Mouse (Mus musculus) cerebellum, postnatal 4 days (tissue): ENCODE results near the gene Gm20388.
A peak's percentile ranks its signal among the peaks of the same experiment; 100 is the strongest.
"Not testable (repeated sequence)": the region's sequence is repeated elsewhere in the genome, so short reads cannot be mapped to it uniquely, and the experiment has no call there.

ENCODE experiments used
- DNase-seq, 2 experiments: peaks; one replicate each; pipeline ENCODE4 v3.0.0; 2022; ENCODE audit warnings: low spot score in 2 of 2, mixed read lengths in 1 of 2

The Gm20388 gene

DNA sequence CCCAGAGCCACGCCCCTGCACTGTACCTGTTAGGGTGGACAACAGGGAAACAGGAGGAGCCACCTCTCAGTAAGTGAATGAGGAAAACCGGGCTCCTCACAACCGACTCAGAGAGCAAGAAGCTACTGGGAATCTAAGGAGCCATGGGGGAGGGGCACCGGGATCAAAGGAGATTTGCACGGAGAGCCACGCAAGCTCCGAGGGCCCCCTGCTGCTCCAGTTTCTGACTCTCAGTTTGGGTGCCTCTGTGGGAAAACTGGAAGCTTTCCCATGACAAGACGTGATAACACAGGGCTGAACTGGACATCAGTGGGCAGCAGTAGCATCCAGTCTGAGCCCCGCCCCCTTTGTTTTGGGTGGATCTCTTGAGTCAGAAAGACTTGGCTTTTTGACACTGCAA is 1489.9 kb downstream of the Gm20388 start:
- DNase-seq: no peak

DNA sequence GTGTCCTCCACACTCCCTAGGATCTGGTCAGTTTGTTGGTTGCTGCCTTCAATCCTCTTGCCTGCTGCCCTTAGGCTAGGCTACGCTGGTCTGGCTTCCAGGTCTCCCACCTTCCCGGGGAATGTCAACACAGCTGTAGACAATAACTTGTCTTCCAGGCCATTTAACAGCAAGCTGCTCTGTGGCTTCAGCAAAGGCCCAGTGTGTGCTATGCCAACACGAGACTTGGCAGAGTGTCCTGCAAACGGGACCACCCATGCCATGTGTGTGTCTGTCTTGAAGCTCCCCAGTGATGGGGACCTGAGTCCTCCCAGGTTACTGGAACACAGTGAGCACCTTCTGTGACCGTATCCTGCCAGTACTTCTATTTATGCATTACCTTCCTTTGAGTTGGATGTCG is 1493.2 kb downstream of the Gm20388 start:
- peak in 1 of 2 experiments; percentile 19 for DNase-seq

DNA sequence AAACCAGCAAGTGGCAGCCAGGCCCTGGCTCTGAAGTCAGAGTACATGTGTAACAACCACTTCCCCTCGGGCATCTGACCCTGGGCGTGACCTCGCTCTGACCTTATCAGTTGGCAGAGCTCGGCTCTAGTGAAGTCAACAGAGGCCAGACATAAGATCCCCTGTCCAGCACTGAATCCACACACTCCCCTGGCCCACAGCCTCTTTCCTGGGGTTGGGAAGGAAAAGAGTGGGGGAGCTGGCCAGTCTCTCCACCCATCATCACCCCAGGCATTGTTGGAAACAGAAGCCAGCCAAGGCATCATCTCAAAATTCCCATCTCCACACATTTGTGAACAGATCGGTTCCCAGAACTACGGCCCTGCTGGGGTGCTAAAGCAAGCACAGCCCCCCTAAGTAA is 1507.4 kb downstream of the Gm20388 start:
- DNase-seq: no peak

DNA sequence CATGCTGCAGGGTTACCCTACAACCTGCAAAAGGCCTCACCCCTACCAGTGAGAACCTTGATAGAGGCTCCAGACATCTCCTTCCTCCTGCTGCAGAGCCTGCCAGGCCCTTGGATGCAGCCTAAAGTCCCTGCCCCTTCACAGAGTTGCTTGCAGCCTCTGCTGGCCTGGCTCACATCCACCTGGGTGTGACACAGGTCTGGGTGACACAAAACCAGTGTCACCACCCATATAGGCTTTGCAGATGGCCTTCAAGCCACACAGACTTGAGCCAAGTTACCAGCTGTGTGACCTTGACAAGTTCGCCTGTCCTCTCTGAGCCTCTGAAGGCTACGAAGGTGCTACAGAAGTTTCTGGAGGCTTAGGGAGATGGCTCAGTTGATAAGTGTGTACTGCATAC is 1508.9 kb downstream of the Gm20388 start:
- no peak for DNase-seq

DNA sequence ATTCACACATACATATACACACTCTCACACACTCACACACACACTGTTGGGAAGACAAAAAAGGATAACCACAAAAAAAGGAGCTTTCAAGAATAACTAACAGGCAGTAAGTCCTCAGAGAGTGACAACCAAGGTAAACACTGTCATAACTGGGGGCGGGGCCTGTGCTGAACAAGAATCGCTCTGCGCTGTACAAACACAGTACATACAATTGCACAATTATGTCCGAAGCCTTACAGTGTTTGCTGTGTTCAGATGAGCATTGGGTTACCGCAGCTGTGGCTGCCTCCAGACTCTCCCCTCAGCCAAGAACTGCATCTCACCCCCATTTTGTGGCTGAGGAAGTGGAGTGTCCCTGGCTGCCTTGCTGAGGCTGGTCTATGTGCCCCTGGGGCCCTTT is 1510.4 kb downstream of the Gm20388 start:
- no peak for DNase-seq

DNA sequence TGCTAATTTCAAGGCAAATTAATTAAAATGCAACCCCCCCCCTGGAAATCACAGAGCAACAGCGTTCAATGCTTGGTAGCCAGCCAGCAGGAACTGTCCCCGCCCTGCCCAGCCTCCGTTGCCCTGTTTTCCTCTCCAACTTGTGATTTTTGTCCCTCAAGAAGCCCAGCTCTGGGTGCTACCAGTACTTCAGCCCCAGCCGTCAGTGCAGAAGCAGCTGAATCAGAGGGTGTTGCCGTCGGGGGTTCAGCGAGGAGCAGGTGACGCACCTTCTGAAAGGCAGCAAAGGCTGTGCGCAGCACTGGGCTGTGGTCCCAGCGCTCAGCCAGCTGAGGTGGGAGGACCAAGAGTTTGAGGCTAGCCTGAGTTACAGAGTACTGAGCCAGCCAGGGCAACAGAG is 1513.4 kb downstream of the Gm20388 start:
- no peak for DNase-seq

DNA sequence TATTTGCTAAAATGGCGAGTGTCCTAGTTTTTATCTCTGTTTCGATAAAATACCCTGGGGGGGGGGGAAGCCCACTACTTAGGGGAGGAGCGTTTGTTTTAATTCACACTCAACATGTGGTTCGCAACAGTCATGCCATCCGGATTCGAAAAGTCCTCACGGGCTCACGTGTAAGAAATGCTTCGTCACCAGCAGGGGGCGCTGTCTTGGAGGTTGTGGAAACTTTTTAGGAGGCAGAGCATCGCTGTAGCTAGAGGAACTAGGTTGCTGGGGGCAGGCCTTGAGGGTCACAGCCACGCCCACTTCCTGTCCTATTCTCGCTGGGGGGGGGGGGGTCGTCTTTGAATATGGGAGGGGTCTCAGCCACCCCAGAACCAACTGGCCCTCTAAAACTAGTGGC is 1514.0 kb downstream of the Gm20388 start:
- no peak for DNase-seq

DNA sequence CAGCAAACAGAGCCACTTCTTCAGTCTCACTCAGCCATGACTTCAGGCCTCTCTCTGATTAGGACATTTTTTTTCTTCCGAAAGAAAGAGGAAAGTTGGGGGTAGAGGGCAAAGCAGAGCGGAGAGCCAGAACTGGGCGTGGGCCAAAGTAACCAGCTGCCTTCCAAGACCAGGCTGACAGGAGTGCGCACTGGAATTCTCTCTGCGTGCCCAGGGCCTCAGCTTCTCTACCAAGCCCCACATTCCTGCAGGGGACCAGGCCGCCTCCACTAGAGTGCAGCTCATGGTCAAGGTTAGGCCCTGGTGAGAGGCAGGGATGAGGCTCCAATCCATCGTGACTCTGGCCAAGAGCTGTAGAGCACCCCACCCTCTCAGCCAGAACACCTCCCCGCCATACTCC is 1520.9 kb downstream of the Gm20388 start:
- DNase-seq: no peak

DNA sequence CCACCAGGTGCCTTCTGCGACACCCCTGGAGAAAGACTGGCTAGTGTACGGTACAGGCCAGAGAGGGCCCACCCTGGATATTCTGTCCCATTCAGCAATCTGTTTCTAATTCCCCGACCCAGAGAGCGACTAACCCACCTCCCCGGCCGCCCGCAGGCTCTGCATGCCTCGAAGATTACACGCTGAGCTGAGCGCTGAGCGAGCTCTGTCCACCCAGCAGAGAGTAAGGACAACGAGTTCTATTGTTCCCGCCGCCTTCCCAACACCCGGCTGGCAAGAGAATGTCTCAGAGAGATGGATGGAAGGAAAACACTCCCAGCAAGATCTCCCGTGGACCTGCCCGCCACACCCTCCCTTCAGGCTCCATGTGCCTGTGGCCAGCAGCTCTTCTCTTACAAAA is 1522.8 kb downstream of the Gm20388 start:
- no peak for DNase-seq

DNA sequence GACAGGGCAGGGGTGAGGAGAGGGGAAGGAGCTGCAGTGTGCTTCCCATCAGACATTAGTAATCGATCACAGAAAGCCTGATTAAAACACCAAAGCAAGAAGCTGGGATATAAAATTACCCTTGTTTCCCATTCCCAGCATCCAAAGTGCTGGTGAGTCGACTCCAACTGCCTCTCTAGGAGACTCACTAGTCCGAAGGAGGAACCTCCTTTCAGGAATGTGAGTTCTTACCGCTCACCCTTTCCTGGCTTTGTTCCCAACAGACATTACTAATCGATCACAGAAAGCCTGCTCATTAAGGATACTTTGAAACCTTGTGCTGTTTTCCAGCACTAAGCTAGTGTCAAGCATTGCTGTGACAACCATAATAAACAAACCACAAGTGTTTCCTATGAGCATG is 1526.0 kb downstream of the Gm20388 start:
- DNase-seq: no peak

DNA sequence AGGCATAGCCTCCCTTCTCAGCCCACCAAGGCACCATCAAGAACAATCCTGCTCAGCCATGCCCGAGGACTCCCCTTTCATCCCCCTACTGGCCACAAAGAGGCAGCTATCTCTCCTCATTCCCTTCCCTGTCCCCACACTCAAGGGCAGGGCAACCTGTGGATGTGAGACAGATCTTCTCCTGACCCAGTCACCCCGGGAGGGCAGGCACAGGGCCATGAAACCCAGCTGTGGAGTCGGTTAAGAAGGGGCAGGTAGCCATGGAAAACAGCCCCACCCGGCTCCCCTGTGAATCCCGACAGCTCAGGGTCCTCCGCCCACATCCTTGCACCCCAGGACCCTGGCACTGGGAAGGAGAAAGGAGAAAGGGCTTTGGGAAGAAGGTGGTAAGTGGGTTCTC is 1526.9 kb downstream of the Gm20388 start:
- DNase-seq: no peak

DNA sequence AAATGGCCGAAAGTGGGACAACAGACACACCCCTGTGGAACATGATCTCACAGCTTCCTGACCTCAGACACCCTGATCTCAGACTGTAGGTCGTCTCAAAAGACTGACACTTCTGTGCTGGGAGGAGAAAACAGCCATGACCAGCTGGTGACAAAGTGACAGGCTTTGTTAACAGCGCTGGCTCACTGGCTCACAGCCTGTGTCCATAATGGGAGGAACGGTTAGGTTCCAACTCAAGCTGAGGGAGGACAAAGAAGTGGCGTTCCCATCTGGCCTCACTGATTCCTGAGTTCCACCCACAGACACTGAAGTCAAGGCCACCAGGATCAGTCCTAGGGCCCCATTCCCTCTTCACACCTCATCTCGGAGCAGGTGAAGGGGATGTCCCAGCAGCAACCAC is 1527.5 kb downstream of the Gm20388 start:
- peak in 1 of 2 experiments; percentile 49 for DNase-seq

DNA sequence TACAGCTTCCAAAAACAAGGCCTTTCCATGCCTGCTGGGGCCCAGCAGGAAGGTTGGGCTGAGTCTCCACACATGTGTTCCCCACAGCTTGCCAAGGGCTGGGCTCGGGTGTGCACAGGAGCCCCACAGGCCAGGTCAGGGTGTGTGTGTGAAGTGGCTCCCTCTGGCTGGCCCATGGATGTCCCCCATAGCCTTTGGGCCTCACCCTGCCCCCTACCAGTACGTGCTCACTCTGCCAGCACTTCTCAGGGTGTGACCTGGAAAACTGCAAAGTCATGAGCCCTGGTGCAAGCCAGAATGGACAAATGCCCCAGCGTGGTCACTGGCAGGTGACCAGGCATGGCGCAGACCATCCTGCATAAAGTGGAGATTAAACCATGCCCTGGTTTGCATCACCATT is 1528.7 kb downstream of the Gm20388 start:
- no peak for DNase-seq

DNA sequence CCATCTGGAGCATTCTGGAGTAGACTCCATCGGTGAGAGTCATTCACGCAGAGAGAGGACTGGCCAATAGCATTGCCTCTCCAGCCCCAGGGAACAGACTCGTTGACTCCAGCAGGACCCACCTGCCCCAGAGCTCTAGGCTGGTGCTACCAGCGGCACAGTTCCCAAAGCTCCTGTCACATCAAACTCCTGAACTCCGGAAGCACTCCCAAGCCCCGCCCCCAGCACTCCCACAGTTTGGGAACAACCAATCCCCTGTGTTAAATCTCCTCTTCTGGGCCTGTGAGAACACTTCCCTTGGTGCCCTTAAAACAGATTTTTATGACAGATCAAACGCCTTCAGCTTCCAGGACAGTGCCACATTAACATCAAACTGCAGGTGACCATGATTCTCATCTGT is 1532.7 kb downstream of the Gm20388 start:
- DNase-seq: no peak

DNA sequence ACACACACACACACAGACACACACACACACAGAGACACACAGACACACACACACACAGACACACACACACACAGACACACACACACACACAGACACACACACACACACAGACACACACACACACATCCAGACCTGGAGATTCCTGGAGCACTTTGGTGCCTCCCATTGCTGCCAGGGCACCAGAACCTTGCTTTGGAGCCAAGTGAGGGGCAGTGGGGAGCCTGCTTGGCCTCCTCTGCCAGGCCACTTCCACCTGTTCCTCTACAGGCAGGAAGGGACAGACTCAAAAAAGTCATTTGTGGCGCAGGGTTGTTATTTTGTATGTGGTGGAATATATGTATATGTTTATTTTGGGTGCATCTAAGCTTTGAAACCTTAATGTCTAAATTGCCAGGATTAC is 1533.9 kb downstream of the Gm20388 start:
- not testable (repeated sequence) for DNase-seq

DNA sequence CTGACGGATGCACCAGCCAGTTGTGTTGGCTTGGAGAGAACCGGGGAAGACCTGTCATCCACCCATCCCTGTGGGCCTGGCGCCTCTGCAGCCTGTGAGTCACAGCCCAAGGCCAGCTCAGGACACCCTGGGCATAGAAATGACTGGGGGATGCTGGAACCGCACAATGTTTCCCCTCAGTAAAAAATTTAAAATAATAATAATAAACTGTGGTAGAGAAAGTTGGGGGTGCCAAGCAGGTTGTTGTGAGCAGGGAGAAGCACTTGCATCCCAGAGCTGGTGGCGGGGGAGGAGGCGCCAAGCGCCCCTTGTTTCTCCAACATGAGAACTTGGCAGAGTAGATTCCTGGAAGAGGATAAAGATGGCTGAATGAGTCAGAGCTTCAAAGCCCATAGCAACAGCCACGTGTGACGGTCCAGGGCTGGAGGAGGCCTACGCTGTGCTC is 1534.4 kb downstream of the Gm20388 start:
- no peak for DNase-seq

DNA sequence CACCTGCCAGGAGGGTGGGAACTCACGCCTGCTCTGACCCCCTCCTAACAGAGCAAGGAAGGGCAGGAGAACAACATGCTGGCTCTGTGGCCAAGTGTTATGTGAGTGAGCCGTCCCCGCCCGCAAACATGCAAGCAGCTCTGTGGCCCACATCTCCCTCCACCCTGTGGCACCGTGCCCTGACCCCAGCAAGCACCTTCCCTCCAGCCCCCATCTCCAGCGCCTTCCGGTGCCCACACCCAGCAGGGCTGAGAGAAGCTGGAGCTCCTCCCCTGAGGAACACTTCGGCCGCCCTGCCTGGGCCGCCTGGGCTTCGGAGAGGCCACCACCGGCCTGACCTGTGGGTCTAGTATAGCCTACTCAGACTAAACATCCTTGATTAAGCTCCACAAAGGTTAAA is 1535.5 kb downstream of the Gm20388 start:
- DNase-seq: no peak

DNA sequence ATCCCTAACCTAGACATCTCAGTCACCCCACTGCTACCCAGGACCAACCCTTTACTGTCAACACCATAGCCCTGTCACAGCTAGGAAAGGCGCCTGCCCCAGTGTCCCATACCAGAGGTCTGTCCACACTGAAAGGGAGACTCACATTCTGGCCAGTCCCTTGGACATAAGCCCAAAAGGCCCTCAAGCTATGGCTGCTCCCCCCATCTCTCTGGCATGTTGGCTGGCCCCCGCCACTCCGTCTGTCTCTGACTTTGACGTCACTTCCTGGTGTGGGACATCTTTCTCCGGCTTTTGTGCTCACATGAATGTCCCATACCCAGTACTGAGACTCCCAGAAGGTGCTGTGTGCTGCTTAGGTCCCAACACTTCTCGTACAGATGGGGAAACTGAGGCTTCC is 1536.2 kb downstream of the Gm20388 start:
- DNase-seq: no peak

DNA sequence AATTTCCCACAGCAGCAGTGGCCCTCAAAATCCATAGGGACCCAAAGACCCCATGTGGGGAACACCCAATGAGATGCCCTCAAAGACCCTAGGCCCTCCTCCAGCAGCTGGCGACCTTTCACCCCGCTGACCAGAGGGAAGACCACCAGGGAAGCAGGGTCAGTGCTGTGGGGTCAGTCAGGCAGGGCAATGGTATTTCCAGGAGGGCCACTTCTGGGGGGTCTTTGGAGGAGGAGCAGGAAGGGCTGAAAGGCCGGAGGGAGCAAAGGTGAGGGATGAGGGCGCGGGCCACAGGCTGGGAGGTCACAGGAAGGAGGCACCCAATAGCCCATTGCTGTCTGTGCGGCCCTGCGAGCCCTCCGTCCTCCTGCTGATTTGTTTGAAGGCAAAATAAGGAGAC is 1539.6 kb downstream of the Gm20388 start:
- DNase-seq: no peak

DNA sequence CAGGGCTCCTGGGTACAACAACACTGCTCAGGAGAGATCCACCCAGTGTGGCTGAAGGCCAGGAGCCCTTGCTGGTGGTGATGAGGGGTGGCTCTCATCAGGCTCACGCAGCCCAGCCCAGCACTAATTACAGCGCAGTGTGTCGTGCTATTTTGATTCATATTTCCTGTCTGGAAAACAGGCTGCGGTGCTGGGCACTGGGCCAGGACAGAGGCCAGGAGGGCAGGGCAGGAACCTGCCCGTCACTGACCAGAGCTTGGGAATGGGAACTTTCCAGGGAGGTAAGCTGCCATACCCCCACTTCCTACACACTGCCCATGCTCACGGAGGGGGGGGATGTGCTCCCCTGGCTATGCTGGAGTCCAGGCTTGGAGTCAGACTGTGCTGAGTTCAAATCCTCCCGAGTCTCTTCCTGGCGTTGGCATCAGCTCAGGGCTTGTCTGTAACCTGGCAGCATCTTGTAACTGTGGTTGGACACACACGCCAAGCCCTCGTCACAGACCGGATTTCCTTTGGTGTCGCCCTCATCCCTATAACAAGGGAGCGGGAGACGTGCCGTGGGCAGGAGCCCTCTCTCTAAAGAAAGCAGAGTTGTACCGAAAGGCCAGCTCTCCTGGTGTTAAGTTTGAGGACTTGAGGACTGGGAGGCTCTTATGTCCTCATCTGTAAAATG is 1540.9 kb downstream of the Gm20388 start:
- DNase-seq: no peak

DNA sequence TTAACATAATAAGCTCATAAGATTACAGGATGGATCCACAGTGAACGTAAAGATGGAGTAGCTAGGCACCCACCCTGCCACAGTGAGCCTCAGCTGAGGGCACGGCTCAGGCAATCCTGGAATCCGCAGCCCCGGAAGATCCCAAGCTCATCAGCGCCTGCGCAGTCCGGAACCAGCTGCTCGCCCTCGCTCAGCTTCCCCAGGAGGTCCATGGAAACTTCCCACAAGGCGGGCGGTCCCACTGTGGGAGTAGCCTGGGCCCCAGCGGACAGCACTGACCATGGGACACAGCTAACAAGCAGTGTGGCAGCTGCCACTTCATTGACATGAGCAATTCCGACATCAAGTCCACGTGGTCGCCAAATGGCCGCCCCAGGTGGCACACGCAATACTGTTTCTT is 1544.1 kb downstream of the Gm20388 start:
- DNase-seq: no peak

DNA sequence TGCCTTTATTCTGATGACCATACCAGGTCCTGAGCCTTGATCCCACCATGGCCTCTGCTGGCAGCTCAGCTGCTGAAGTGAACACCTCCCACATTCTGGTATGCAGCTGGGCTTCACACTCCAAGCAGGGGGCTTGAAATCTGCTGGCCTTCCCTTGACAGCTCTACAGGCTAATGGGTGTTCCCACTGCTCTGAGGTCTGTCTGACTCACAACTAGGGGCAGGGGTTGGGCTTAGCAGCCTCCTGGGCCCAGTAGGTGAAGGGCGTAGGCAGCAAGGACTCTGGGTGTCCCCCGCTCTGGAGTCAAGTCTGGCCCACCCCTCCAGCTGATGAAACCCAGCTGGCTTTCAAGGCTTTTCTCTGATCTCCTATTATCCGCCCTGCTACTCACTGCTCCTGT is 1550.6 kb downstream of the Gm20388 start:
- no peak for DNase-seq

DNA sequence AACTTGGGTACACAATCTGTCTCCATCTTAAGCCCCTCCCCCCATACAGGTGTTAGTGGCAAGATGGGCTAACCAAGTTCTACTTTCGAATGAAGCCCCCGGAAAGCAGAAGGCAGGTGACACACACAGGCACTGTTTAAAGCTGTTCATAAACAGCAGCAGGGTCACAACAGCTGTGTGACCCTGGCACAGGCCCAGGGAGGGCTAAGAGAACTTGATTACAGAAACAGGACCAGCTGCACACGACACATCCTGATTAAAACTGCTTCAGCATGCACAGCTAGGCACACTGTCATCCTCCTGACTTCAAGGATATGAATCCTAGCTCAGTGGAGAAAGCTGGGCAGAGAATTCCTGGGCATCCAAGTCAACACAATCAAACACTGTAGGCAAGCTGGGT is 1551.5 kb downstream of the Gm20388 start:
- no peak for DNase-seq
